Mouse (Mus musculus): ENCODE data around the gene Spesp1. TPM values are rescaled to one million over a fixed set of nuclear protein-coding genes. Genes with fewer than 3 reads are reported as not detected.

The Spesp1 gene
- total and polyA plus RNA-seq, 3 experiments = 0.22 TPM; not detected in 2

DNA sequence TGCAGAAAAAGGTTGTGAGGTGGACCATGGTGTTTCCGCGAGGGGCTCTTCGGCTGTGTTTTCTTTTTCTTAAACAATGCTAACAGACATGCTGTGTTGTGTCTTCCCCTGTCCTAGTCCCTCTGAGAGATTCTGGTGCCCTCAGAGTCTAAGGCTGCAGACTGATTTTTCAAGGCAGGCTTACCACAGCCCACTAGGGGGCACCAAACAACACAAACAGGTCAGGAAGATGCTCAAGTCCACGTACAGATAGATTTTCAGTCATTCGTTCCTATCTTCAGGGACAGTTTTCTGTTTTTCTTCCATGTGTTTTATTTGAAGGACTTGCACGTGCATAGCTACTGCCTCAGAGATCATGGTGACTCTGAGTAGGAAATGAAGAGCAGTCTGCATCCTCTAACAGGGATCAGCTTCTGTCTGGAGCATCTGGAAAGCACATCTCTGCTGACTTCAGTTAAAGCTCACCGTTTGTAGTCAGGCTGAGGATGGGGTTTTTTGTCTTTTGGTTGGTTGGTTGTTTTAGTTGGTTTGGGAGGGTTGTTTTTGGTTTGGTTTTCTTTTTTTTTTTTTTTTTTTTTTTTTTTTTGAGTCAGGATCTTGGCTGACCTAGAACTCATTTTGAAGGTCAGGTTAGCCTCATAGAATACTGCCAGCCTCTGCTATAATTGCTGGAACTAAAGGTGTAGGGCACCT is 13.1 kb upstream of the Spesp1 start:
- H3K4me1 ChIP-seq (ENCODE audit: insufficient read depth, low read depth, low read length) = no peaks in the 10 kb centered on the region; the same call in 1 of the 2 replicates
- TF ChIP-seq GATA2 (IDR thresholded peaks at IDR 0.05; ENCODE audit: borderline replicate concordance, low read depth, low read length) (no peak), GATA1 (IDR thresholded peaks at IDR 0.05; ENCODE audit: borderline replicate concordance, low read length) (no peak), POLR2AphosphoS5 (IDR thresholded peaks at IDR 0.05; ENCODE audit: insufficient replicate concordance, low read depth, low read length) (no peak), TAL1 (conservative IDR thresholded peaks at IDR 0.05; ENCODE audit: low read depth, low read length) (no peak), CTCF (IDR thresholded peaks at IDR 0.05; ENCODE audit: low read depth, low read length) (peak; percentile 62)
- no peak for ATAC-seq (ENCODE audit: extremely low read depth, insufficient number of reproducible peaks, low FRiP score, poor library complexity, severe bottlenecking)
- H3K36me3 ChIP-seq (replicated peaks) = no peaks in the 10 kb centered on the region
- H3K4me3 ChIP-seq (ENCODE audit: low read depth, low read length) = no peak overlapping the region
- no peaks in the 10 kb centered on the region for H3K9me3 ChIP-seq (replicated peaks)
- peaks cover 24% of the 10 kb centered on the region for H3K27me3 ChIP-seq (ENCODE audit: insufficient read depth, low read length)
- DNase-seq (ENCODE audit: low spot score) = peak; percentile 8

DNA sequence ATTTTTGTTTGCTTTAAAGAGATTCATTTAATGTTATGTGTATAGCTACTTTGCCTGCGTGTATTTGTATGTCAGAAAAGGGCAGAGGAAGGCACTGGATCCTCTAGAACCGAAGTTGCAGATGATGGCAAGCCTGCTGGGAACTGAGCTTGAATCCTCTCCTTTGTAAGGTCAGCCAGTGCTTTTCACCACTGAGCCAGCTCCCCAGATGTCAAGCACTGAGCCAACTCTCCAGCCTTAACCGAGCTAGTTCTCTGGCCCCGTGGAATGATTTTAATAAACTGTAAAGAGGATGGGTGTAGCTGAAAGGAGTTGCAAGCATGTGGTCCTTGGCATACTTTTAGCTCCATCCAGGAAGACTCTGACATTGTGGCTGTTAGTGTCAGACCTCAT is 5.6 kb upstream of the Spesp1 start:
- Histone ChIP-seq H3K36me3 (replicated peaks) (no peaks in the 10 kb centered on the region), H3K9me3 (replicated peaks) (no peaks in the 10 kb centered on the region), H3K27me3 (ENCODE audit: insufficient read depth, low read length) (peaks cover 31% of the 10 kb centered on the region), H3K4me1 (ENCODE audit: insufficient read depth, low read depth, low read length) (0 out of 2 replicates have a peak, but pooled peaks cover 2% of the 10 kb centered on the region), H3K4me3 (ENCODE audit: low read depth, low read length) (no peak overlapping the region)
- ATAC-seq (ENCODE audit: extremely low read depth, insufficient number of reproducible peaks, low FRiP score, poor library complexity, severe bottlenecking) = no peak
- TF ChIP-seq GATA1 (IDR thresholded peaks at IDR 0.05; ENCODE audit: borderline replicate concordance, low read length) (no peak), TAL1 (conservative IDR thresholded peaks at IDR 0.05; ENCODE audit: low read depth, low read length) (no peak), POLR2AphosphoS5 (IDR thresholded peaks at IDR 0.05; ENCODE audit: insufficient replicate concordance, low read depth, low read length) (no peak), CTCF (IDR thresholded peaks at IDR 0.05; ENCODE audit: low read depth, low read length) (no peak), GATA2 (IDR thresholded peaks at IDR 0.05; ENCODE audit: borderline replicate concordance, low read depth, low read length) (no peak)
- no peak for DNase-seq (ENCODE audit: low spot score)

DNA sequence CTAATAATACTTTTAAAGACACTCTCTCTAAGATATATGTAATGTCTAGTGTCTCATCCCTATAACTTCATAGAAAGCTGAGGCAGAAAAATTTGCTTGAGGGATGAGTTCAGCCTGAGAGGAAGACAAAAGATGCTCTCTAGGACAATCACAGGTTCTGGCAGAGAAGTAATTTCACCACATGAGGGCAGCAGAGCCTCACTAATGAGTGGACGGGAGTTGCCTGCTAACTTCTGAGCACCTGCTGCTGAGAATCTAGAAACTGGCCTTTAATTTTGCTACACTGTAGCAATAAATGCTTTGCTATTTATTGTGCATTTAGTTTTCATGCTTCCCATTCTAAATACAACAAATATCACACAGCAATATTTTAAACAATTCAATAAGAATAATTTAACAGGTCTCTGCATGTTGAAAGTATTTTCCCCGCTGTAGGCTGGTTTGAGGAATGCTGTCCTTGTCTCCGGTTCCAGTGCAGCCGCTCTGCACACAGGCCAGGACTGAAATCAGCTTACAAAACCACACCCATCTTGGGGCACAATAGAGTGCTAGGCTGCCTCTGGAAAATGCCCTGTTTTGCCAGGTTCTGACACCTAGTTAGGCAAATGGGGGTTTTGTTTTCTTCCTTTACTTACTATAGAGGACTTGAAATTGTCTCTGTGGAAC is 5.1 kb upstream of the Spesp1 start:
- no peak for ATAC-seq (ENCODE audit: extremely low read depth, insufficient number of reproducible peaks, low FRiP score, poor library complexity, severe bottlenecking)
- Histone ChIP-seq H3K36me3 (replicated peaks) (no peaks in the 10 kb centered on the region), H3K27me3 (ENCODE audit: insufficient read depth, low read length) (peaks cover 29% of the 10 kb centered on the region)

DNA sequence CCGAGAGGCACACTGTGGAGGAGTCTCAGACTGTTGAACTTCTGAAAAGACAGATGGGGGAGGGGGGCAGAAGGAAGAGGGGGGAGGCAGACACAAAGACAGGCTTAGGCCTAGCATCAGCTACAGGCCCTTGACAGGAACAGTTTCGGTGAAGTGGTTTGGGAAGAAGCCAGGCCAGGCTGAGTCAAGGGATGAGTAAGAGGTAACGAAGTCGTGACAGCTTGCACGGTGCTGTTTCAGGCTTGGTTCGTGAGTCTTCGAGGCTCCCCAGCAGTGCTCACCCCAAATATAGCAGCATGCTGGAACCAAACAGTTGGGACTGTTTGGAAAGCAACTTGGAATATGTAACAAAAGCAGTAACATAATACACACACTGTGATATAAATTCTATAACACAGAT is 2.3 kb upstream of the Spesp1 start:
- no peak for DNase-seq (ENCODE audit: low spot score)
- no peaks in the 10 kb centered on the region for H3K9me3 ChIP-seq (replicated peaks)
- H3K36me3 ChIP-seq (replicated peaks) = no peaks in the 10 kb centered on the region
- no peak for ATAC-seq (ENCODE audit: extremely low read depth, insufficient number of reproducible peaks, low FRiP score, poor library complexity, severe bottlenecking)
- peaks cover 15% of the 10 kb centered on the region for H3K27me3 ChIP-seq (ENCODE audit: insufficient read depth, low read length)
- TF ChIP-seq POLR2AphosphoS5 (IDR thresholded peaks at IDR 0.05; ENCODE audit: insufficient replicate concordance, low read depth, low read length) = no peak
- TF ChIP-seq GATA1 (IDR thresholded peaks at IDR 0.05; ENCODE audit: borderline replicate concordance, low read length) = no peak
- no peak for TF ChIP-seq CTCF (IDR thresholded peaks at IDR 0.05; ENCODE audit: low read depth, low read length)
- no peak for TF ChIP-seq TAL1 (conservative IDR thresholded peaks at IDR 0.05; ENCODE audit: low read depth, low read length)
- TF ChIP-seq GATA2 (IDR thresholded peaks at IDR 0.05; ENCODE audit: borderline replicate concordance, low read depth, low read length) = no peak
- no peak overlapping the region for H3K4me3 ChIP-seq (ENCODE audit: low read depth, low read length)
- H3K4me1 ChIP-seq (ENCODE audit: insufficient read depth, low read depth, low read length) = peaks cover 2% of the 10 kb centered on the region; the same call in 1 of the 2 replicates

More for the DNA sequence above, 5.1 kb upstream of the Spesp1 start:
- H3K9me3 ChIP-seq (replicated peaks) = no peaks in the 10 kb centered on the region
- 0 out of 2 replicates have a peak, but pooled peaks cover 2% of the 10 kb centered on the region for H3K4me1 ChIP-seq (ENCODE audit: insufficient read depth, low read depth, low read length)
- TF ChIP-seq GATA1 (IDR thresholded peaks at IDR 0.05; ENCODE audit: borderline replicate concordance, low read length) = no peak
- TF ChIP-seq GATA2 (IDR thresholded peaks at IDR 0.05; ENCODE audit: borderline replicate concordance, low read depth, low read length) = no peak
- TF ChIP-seq TAL1 (conservative IDR thresholded peaks at IDR 0.05; ENCODE audit: low read depth, low read length) = no peak
- TF ChIP-seq POLR2AphosphoS5 (IDR thresholded peaks at IDR 0.05; ENCODE audit: insufficient replicate concordance, low read depth, low read length) = no peak
- TF ChIP-seq CTCF (IDR thresholded peaks at IDR 0.05; ENCODE audit: low read depth, low read length) = no peak
- no peak overlapping the region for H3K4me3 ChIP-seq (ENCODE audit: low read depth, low read length)
- DNase-seq (ENCODE audit: low spot score) = peak; percentile 14

DNA sequence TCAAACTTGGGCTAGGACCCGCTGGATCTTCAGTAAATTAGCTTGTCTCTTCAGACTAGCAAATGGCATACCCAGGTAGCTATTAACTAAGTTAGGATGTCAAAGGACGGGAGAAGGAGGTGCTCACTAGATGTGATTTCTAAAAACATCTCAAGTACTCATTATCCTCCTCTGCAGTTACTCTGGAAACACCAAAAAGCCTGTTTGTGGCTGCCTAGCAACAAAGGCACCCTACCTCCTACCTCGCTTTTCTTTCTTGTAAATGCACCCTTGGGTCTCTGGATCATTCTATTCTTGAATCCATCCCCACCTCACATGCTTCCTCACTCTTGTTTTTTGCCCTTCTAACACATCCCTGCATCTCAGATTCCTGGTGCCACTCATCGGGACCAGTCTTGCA is 5.1 kb downstream of the Spesp1 start:
- H3K36me3 ChIP-seq (replicated peaks) = no peaks in the 10 kb centered on the region
- H3K27me3 ChIP-seq (ENCODE audit: insufficient read depth, low read length) = peaks cover 3% of the 10 kb centered on the region; the same call in 1 of the 2 replicates
- no peak for DNase-seq (ENCODE audit: low spot score)
- TF ChIP-seq TAL1 (conservative IDR thresholded peaks at IDR 0.05; ENCODE audit: low read depth, low read length) (no peak), GATA1 (IDR thresholded peaks at IDR 0.05; ENCODE audit: borderline replicate concordance, low read length) (no peak), CTCF (IDR thresholded peaks at IDR 0.05; ENCODE audit: low read depth, low read length) (no peak), GATA2 (IDR thresholded peaks at IDR 0.05; ENCODE audit: borderline replicate concordance, low read depth, low read length) (no peak), POLR2AphosphoS5 (IDR thresholded peaks at IDR 0.05; ENCODE audit: insufficient replicate concordance, low read depth, low read length) (no peak)
- no peaks in the 10 kb centered on the region for H3K9me3 ChIP-seq (replicated peaks)
- no peak overlapping the region for H3K4me3 ChIP-seq (ENCODE audit: low read depth, low read length)
- no peak for ATAC-seq (ENCODE audit: extremely low read depth, insufficient number of reproducible peaks, low FRiP score, poor library complexity, severe bottlenecking)
- no peaks in the 10 kb centered on the region; the same call in 1 of the 2 replicates for H3K4me1 ChIP-seq (ENCODE audit: insufficient read depth, low read depth, low read length)

DNA sequence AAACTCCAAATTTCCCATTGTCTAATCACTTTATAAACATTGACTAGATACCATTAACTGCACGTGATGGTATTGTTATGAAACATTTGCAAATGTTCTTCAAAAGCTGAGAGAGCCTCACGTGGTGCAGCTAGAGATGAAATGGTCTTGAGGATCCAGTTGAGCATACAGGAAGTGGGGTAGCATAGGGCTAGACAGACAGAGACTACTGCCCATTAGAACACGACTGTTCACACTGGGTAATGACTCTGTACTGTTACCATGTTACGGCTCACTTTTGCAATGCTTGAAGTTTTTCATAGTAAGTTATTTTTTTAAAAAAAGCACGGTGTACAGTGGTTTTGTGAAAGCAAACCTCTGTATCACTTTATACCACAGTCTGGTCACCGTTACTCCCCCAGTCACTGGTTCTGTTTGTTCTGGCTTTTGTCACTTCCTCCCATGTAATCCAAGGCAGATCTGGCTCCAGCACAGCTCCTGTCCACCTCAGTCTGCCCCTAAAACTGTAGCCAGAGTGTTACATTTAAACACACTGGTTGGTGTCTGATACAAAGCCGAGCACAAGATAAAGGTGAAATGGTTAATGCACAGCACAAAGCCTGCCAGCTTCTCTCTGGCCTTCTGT is 11.1 kb downstream of the Spesp1 start:
- DNase-seq (ENCODE audit: low spot score) (no peak), ATAC-seq (ENCODE audit: extremely low read depth, insufficient number of reproducible peaks, low FRiP score, poor library complexity, severe bottlenecking) (no peak)
- no peak for TF ChIP-seq TAL1 (conservative IDR thresholded peaks at IDR 0.05; ENCODE audit: low read depth, low read length)
- TF ChIP-seq GATA1 (IDR thresholded peaks at IDR 0.05; ENCODE audit: borderline replicate concordance, low read length) = no peak
- no peak for TF ChIP-seq GATA2 (IDR thresholded peaks at IDR 0.05; ENCODE audit: borderline replicate concordance, low read depth, low read length)
- no peak for TF ChIP-seq CTCF (IDR thresholded peaks at IDR 0.05; ENCODE audit: low read depth, low read length)
- no peak for TF ChIP-seq POLR2AphosphoS5 (IDR thresholded peaks at IDR 0.05; ENCODE audit: insufficient replicate concordance, low read depth, low read length)
- Histone ChIP-seq H3K4me3 (ENCODE audit: low read depth, low read length) (no peak overlapping the region), H3K9me3 (replicated peaks) (no peaks in the 10 kb centered on the region), H3K27me3 (ENCODE audit: insufficient read depth, low read length) (no peaks in the 10 kb centered on the region), H3K4me1 (ENCODE audit: insufficient read depth, low read depth, low read length) (peaks cover 2% of the 10 kb centered on the region; the same call in 1 of the 2 replicates), H3K36me3 (replicated peaks) (no peaks in the 10 kb centered on the region)

All from G1E (cell line).